In genomic region chr7:35501995-35502394, GRCm38 (mm10) we compare ENCODE assay signal across 8 mouse cellular contexts. TPM values are rescaled to one million over a fixed set of nuclear protein-coding genes. Genes with fewer than 3 reads are reported as not detected.
A peak's percentile ranks its signal among the peaks of the same experiment; 100 is the strongest.
DNase-seq lines count a peak whose midpoint lies in the region; ATAC-seq and TF ChIP-seq lines count a peak whose summit lies in the region.

No protein-coding gene starts in this region.

- no peak overlapping the region for H3K9ac ChIP-seq in limb, embryonic 13.5 days

- peaks cover 5% of the 10 kb centered on the region for H3K4me1 ChIP-seq in limb, embryonic 13.5 days

- TF ChIP-seq CTCF in left cerebral cortex, adult 2 months (IDR thresholded peaks at IDR 0.05) = peak; percentile 40

- no peaks in the 10 kb centered on the region for H3K9me3 ChIP-seq in limb, embryonic 13.5 days

- DNase-seq in adrenal gland, postnatal 14 days = peak; percentile 7
- DNase-seq in adrenal gland, adult 2 months = no peak
- no peak for DNase-seq in left cerebral cortex, adult 2 months (ENCODE audit: extremely low spot score in 1 of 2, low spot score in 2 of 2)
- DNase-seq in left cerebral cortex, adult 8-10 months (ENCODE audit: low spot score in 2 of 2) = no peak
- peak; percentile 58 for DNase-seq in embryo, embryonic 11 days
- DNase-seq in gastrocnemius, postnatal 25 days = no peak
- DNase-seq in urinary bladder, adult 2 months (ENCODE audit: low spot score) = no peak

- no peak overlapping the region for H3K4me3 ChIP-seq in left cerebral cortex, adult 2 months
- H3K4me3 ChIP-seq in limb, embryonic 13.5 days = no peak overlapping the region

- no peak overlapping the region for H3K27ac ChIP-seq in left cerebral cortex, adult 2 months
- no peak overlapping the region for H3K27ac ChIP-seq in limb, embryonic 13.5 days

- WGBS in limb, embryonic 13.5 days = 11% methylated on average over 4 of the region's 4 CpGs

- intact Hi-C loops in left cerebral cortex, adult 2 months (cut with DNase I) = no loop called here

- no peaks in the 10 kb centered on the region for H3K36me3 ChIP-seq in limb, embryonic 13.5 days

- H3K4me2 ChIP-seq in limb, embryonic 13.5 days (replicated peaks) = peak overlapping the region; percentile 21; the same call in 1 of the 2 replicates

- H3K27me3 ChIP-seq in limb, embryonic 13.5 days = no peaks in the 10 kb centered on the region

- 0 out of 2 replicates have a peak, but pooled peaks have one; percentile 73 for ATAC-seq in limb, embryonic 13.5 days (ENCODE audit: low FRiP score, low read depth)

RNA-seq across cellular contexts. Expression of gene Tdrd12, which starts 35.5 kb away (rescaled TPM):
- total RNA-seq in adrenal gland, postnatal 14 days (2021) = not detected in 2 replicates
- total RNA-seq in adrenal gland, adult 2 months (2021) = under 1 TPM in 1 of 2 experiments, not detected in 1; 0.23 TPM
- not detected in 2 replicates for polyA plus RNA-seq in adrenal gland, adult 2 months (2012; rRNA removed)
- total RNA-seq in left cerebral cortex, adult 2 months (2021) = under 1 TPM; 0.33 to 0.38 TPM
- total RNA-seq in left cerebral cortex, adult 8-10 months (2022) = under 1 TPM in 3 of 4 experiments, not detected in 1; 0.52 to 0.80 (median 0.57) TPM
- polyA plus RNA-seq in limb, embryonic 13.5 days (2015; fragmentation: Nextera tagmentation; extraction: Ambion mirVana) = 0.56 and 0.57 TPM in 2 replicates
- total RNA-seq in gastrocnemius, postnatal 25 days (2021) = not detected
- 0.03 and 0.07 TPM in 2 replicates for polyA plus RNA-seq in urinary bladder, adult 2 months (2012; rRNA removed)

RNA-seq across cellular contexts. Expression of gene Slc7a9, which starts 53.4 kb away (rescaled TPM):
- total RNA-seq in adrenal gland, postnatal 14 days (2021) = not detected in 2 replicates
- not detected for total RNA-seq in adrenal gland, adult 2 months (2021)
- 0.06 TPM in 1 of 2 replicates, not detected in the other for polyA plus RNA-seq in adrenal gland, adult 2 months (2012; rRNA removed)
- total RNA-seq in left cerebral cortex, adult 2 months (2021) = not detected
- total RNA-seq in left cerebral cortex, adult 8-10 months (2022) = not detected
- 0.28 and 0.33 TPM in 2 replicates for polyA plus RNA-seq in limb, embryonic 13.5 days (2015; fragmentation: Nextera tagmentation; extraction: Ambion mirVana)
- not detected for total RNA-seq in gastrocnemius, postnatal 25 days (2021)
- polyA plus RNA-seq in urinary bladder, adult 2 months (2012; rRNA removed) = 0.03 and 0.04 TPM in 2 replicates

RNA-seq across cellular contexts. Expression of gene Nudt19, which starts 54.1 kb away (rescaled TPM):
- total RNA-seq in adrenal gland, postnatal 14 days (2021) = 56.6 and 59.6 TPM in 2 replicates
- 10 to 100 TPM; 53.1 to 53.5 TPM for total RNA-seq in adrenal gland, adult 2 months (2021)
- 112 and 122 TPM in 2 replicates for polyA plus RNA-seq in adrenal gland, adult 2 months (2012; rRNA removed)
- total RNA-seq in left cerebral cortex, adult 2 months (2021) = 10 to 100 TPM; 55.5 to 68.1 TPM
- 10 to 100 TPM; 66.3 to 76.5 (median 70.4) TPM for total RNA-seq in left cerebral cortex, adult 8-10 months (2022)
- 42.5 and 47.5 TPM in 2 replicates for polyA plus RNA-seq in limb, embryonic 13.5 days (2015; fragmentation: Nextera tagmentation; extraction: Ambion mirVana)
- total RNA-seq in gastrocnemius, postnatal 25 days (2021) = 10 to 100 TPM; 37.7 to 42.7 TPM
- 39.6 and 48.1 TPM in 2 replicates for polyA plus RNA-seq in urinary bladder, adult 2 months (2012; rRNA removed)

Comparison
In these comparisons a context has a peak if more than half of its experiments do, and no peak if none do; other contexts are left out.
1. DNase-seq: peak in adrenal gland, postnatal 14 days (single experiment) and embryo, embryonic 11 days (single experiment); none in adrenal gland, adult 2 months (single experiment), left cerebral cortex, adult 2 months (0 of 2), left cerebral cortex, adult 8-10 months (0 of 2), gastrocnemius, postnatal 25 days (single experiment) and urinary bladder, adult 2 months (single experiment).